19 mouse cellular contexts compared by ENCODE assay signal in genomic region chr1:194793226-194793924, GRCm38 (mm10).
A peak's percentile ranks its signal among the peaks of the same experiment; 100 is the strongest.
DNase-seq lines count a peak whose midpoint lies in the region; ATAC-seq lines count a peak whose summit lies in the region.
"Had no signal": no experiment of that assay in that cellular context is flagged by ENCODE, and none has a peak within 500 bp of the region (broad histone marks: within the 10 kb centered on the region; RNA-seq: fewer than 3 reads in every experiment).

No protein-coding gene starts in this region.

- no peaks in the 10 kb centered on the region for H3K27me3 ChIP-seq in embryonic facial prominence, embryonic 14.5 days (replicated peaks; ENCODE audit: control insufficient read depth, insufficient read depth, low read length)
- H3K27me3 ChIP-seq in embryonic facial prominence, embryonic 10.5 days (replicated peaks; ENCODE audit: low read depth, poor library complexity, severe bottlenecking): no peaks in the 10 kb centered on the region
- no peaks in the 10 kb centered on the region for H3K27me3 ChIP-seq in kidney, embryonic 15.5 days
- H3K27me3 ChIP-seq in hindbrain, embryonic 16.5 days (replicated peaks; ENCODE audit: control insufficient read depth, insufficient read depth, low read length): no peaks in the 10 kb centered on the region
- H3K27me3 ChIP-seq in neural tube, embryonic 13.5 days: no peaks in the 10 kb centered on the region
- H3K27me3 ChIP-seq: CH12.LX had no signal

- DNase-seq in embryonic facial prominence, embryonic 14.5 days (ENCODE audit: low spot score): peak; percentile 38
- no peak for DNase-seq in embryonic facial prominence, embryonic 10.5 days (ENCODE audit: low spot score)
- no peak for DNase-seq in kidney, postnatal 14 days
- no peak for DNase-seq in adrenal gland, adult 18-20 months (ENCODE audit: low spot score in 2 of 2)
- DNase-seq: adrenal gland, postnatal 14 days; cerebellum, adult 9-11 months; gastrocnemius, postnatal 10 days; heart, postnatal 4 days; kidney, adult 18-20 months; lung, adult 18-20 months; lung, postnatal 36 days; right cerebral cortex, postnatal 14 days had no signal

- no peak overlapping the region for H3K9ac ChIP-seq in embryonic facial prominence, embryonic 14.5 days (ENCODE audit: low read depth, low read length)
- H3K9ac ChIP-seq in kidney, embryonic 15.5 days: no peak overlapping the region
- no peak overlapping the region for H3K9ac ChIP-seq in hindbrain, embryonic 16.5 days (ENCODE audit: low read depth, low read length)
- no peak overlapping the region for H3K9ac ChIP-seq in neural tube, embryonic 13.5 days

- peaks cover 71% of the 10 kb centered on the region for H3K36me3 ChIP-seq in embryonic facial prominence, embryonic 14.5 days (ENCODE audit: control insufficient read depth, insufficient read depth, low read length)
- peaks cover 80% of the 10 kb centered on the region for H3K36me3 ChIP-seq in embryonic facial prominence, embryonic 10.5 days (replicated peaks)
- H3K36me3 ChIP-seq in kidney, embryonic 15.5 days: peaks cover 49% of the 10 kb centered on the region
- peaks cover 41% of the 10 kb centered on the region for H3K36me3 ChIP-seq in hindbrain, embryonic 16.5 days (ENCODE audit: control insufficient read depth, insufficient read depth, low read length)
- peaks cover 98% of the 10 kb centered on the region for H3K36me3 ChIP-seq in neural tube, embryonic 13.5 days

- no peak overlapping the region for H3K4me2 ChIP-seq in embryonic facial prominence, embryonic 14.5 days (ENCODE audit: low read depth, low read length)
- no peak overlapping the region for H3K4me2 ChIP-seq in kidney, embryonic 15.5 days
- no peak overlapping the region for H3K4me2 ChIP-seq in hindbrain, embryonic 16.5 days (ENCODE audit: low read length)
- H3K4me2 ChIP-seq in neural tube, embryonic 13.5 days: no peak overlapping the region

- H3K4me3 ChIP-seq in embryonic facial prominence, embryonic 14.5 days (ENCODE audit: low read depth, low read length): no peak overlapping the region
- H3K4me3 ChIP-seq in embryonic facial prominence, embryonic 10.5 days: no peak overlapping the region
- no peak overlapping the region for H3K4me3 ChIP-seq in kidney, embryonic 15.5 days (replicated peaks)
- H3K4me3 ChIP-seq in hindbrain, embryonic 16.5 days (ENCODE audit: low read length): no peak overlapping the region
- H3K4me3 ChIP-seq in neural tube, embryonic 13.5 days: no peak overlapping the region
- H3K4me3 ChIP-seq: layer of hippocampus, adult 2 months; left cerebral cortex, adult 2 months had no signal

- WGBS in embryonic facial prominence, embryonic 14.5 days: 80% methylated on average over 8 of the region's 8 CpGs
- 83% methylated on average over 8 of the region's 8 CpGs for WGBS in embryonic facial prominence, embryonic 10.5 days
- 75% methylated on average over 8 of the region's 8 CpGs for WGBS in kidney, embryonic 15.5 days
- 66% methylated on average over 8 of the region's 8 CpGs for WGBS in hindbrain, embryonic 16.5 days
- WGBS in neural tube, embryonic 13.5 days: 65% methylated on average over 8 of the region's 8 CpGs

- no peaks in the 10 kb centered on the region for H3K4me1 ChIP-seq in embryonic facial prominence, embryonic 14.5 days (ENCODE audit: control insufficient read depth, insufficient read depth, low read length)
- no peaks in the 10 kb centered on the region for H3K4me1 ChIP-seq in embryonic facial prominence, embryonic 10.5 days
- 0 out of 2 replicates have a peak, but pooled peaks cover 2% of the 10 kb centered on the region for H3K4me1 ChIP-seq in kidney, embryonic 15.5 days
- no peaks in the 10 kb centered on the region; the same call in 1 of the 2 replicates for H3K4me1 ChIP-seq in hindbrain, embryonic 16.5 days (ENCODE audit: control insufficient read depth, insufficient read depth, low read depth, low read length)
- H3K4me1 ChIP-seq in neural tube, embryonic 13.5 days (replicated peaks): peaks cover 14% of the 10 kb centered on the region; the same call in 1 of the 2 replicates

- peak; percentile 55; the same call in 1 of the 2 replicates for ATAC-seq in embryonic facial prominence, embryonic 14.5 days (ENCODE audit: low read depth)
- ATAC-seq in kidney, embryonic 15.5 days (replicated peaks; ENCODE audit: low FRiP score): peak; percentile 81
- ATAC-seq in hindbrain, embryonic 16.5 days: peak; percentile 76; the same call in 1 of the 2 replicates
- peak; percentile 79 for ATAC-seq in neural tube, embryonic 13.5 days (ENCODE audit: low read depth)
- no peak for ATAC-seq in cerebellum, adult (ENCODE audit: insufficient number of reproducible peaks, low FRiP score, low TSS enrichment)

- no peaks in the 10 kb centered on the region for H3K9me3 ChIP-seq in embryonic facial prominence, embryonic 14.5 days (ENCODE audit: control insufficient read depth, low read length)
- H3K9me3 ChIP-seq in embryonic facial prominence, embryonic 10.5 days: no peaks in the 10 kb centered on the region
- H3K9me3 ChIP-seq in kidney, embryonic 15.5 days (replicated peaks): no peaks in the 10 kb centered on the region
- H3K9me3 ChIP-seq in hindbrain, embryonic 16.5 days (ENCODE audit: control insufficient read depth, low read length): no peaks in the 10 kb centered on the region
- H3K9me3 ChIP-seq in neural tube, embryonic 13.5 days: no peaks in the 10 kb centered on the region

- no peak overlapping the region for H3K27ac ChIP-seq in embryonic facial prominence, embryonic 14.5 days (replicated peaks; ENCODE audit: low read depth, low read length)
- H3K27ac ChIP-seq in embryonic facial prominence, embryonic 10.5 days (replicated peaks): no peak overlapping the region
- no peak overlapping the region for H3K27ac ChIP-seq in kidney, embryonic 15.5 days
- no peak overlapping the region for H3K27ac ChIP-seq in hindbrain, embryonic 16.5 days (ENCODE audit: low read depth, low read length)
- no peak overlapping the region for H3K27ac ChIP-seq in neural tube, embryonic 13.5 days (replicated peaks)
- H3K27ac ChIP-seq: layer of hippocampus, adult 2 months; left cerebral cortex, adult 2 months had no signal
